Mouse (Mus musculus) ovary, postnatal 10 days (tissue): ENCODE results near the gene Ints1.

Experiments
- DNase-seq: peaks from one replicate; pipeline ENCODE4 v3.0.0; 2022; ENCODE audit warnings: low spot score

Ints1 gene

GRCm38 (mm10) chr5:139775216-139775926, at the start of gene Ints1:
TSS of gene Ints1 (minus strand) at chr5:139775674.
- peak; percentile 95 for DNase-seq

- DNase-seq, result no peak
These were observed 49.1 kb upstream of the Ints1 start for GRCm38 (mm10) chr5:139824531-139824930.

GRCm38 (mm10) chr5:139821466-139822459, 46.3 kb upstream of the Ints1 start:
- DNase-seq, result no peak

GRCm38 (mm10) chr5:139819538-139820181, 44.2 kb upstream of the Ints1 start, which contains the start of gene Tmem184a:
TSS of gene Tmem184a (minus strand) at chr5:139819917.
- no peak for DNase-seq

DNA sequence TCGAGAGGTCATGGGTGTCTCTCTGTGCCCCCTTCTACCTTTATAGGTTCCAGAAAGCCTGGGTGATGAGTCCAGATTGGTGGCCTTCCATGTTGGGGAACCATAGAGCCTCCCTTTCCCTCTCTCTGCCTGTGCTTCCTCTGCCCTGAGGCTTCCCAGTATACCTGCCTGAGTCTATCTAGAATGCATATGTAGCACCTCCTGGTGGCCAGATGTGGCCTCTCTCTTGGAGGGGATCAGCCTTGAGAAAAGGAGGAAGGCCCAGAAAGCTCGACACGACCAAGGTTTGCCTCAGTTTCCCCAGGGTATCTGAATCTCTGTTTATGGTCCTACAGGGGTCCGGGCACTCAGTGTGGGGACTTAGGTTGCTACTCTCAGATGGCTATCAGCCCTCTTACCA, 43.3 kb upstream of the Ints1 start:
- no peak for DNase-seq

DNA sequence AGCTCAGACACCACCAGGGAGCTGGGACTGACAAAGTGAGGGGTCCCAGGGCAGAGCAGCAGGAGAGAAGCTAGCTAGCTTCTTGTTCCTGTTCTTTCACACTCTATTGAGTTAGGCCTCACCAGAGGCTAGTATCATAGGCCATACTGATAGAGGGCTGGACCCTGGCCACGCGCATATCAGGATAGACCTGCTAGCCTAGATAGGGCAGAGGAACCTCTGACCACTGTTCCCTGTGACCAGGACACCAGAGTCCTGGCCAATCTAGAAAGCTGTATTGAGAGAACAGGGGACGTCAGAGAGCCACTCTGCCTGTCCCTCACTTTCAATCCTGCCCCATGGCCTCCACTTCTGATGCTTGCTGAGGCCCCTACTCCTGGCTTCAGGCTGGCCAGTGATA, 42.6 kb upstream of the Ints1 start:
- no peak for DNase-seq

GRCm38 (mm10) chr5:139817292-139817691, 41.8 kb upstream of the Ints1 start:
- DNase-seq, result no peak

GRCm38 (mm10) chr5:139816445-139816844, 41.0 kb upstream of the Ints1 start:
- no peak for DNase-seq

DNA sequence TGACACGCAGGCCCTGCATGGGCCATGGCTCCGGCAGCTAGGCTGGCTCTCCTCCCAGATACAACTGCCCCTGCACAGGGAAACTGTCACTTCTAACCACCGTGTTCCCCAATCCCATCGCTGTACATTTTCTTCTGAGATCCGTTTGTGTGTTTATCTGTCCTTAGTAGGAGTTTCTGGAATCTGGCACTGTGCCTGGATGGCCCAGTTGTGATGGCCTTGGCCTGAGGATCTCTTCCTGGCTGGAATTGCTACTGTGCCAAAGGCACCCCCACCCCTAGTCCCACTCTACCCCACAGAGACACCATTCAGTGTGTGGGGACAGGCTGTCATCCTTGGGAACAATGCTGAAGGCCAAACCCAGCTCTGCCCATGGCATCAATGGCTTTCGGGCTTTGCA, 40.5 kb upstream of the Ints1 start:
- DNase-seq, result no peak

GRCm38 (mm10) chr5:139813963-139814381, 38.5 kb upstream of the Ints1 start:
- no peak for DNase-seq

GRCm38 (mm10) chr5:139813126-139813490, 37.6 kb upstream of the Ints1 start:
- DNase-seq, result no peak

- no peak for DNase-seq
These were observed 37.1 kb upstream of the Ints1 start for GRCm38 (mm10) chr5:139812398-139813125.

- DNase-seq, result no peak
These were observed 36.4 kb upstream of the Ints1 start for GRCm38 (mm10) chr5:139811677-139812397.

DNA sequence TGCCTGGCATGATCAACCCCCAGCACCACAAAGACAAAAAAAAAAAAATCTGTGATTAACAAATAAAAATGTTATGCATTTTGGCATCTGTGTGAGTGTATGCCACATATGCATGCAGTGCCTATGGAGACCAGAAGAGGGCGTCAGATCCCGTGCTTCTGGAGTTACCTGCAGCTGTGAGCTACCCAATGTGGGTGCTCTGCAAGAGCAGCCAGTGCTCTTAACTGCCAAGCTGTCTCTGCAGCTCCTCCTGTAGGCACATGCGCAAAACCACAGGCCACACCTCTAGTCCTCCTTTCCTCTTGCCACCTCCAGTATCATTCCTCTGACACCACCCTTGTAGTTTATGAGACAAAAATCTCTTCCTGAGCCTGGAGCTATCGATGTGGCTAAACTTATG, 33.9 kb upstream of the Ints1 start:
- no peak for DNase-seq

DNA sequence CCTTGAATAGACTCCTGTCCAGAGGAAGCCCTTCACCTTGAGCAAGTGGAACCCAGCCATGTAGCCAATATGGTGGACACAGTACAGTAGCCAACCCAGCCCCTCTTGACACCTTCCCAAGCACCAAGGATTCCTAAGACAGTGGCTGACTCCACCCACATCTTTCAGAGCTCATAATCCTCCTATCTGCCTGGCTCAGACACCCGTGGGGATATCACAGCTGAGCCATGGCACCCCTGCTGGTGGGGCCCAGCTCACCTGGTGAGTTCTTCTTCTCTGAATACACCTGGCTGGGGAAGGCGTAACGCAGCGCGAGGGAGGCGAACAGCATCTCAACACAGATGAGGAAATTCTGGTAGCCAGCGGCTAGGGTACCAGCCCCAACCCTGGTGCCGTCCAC, 30.4 kb upstream of the Ints1 start:
- no peak for DNase-seq

- DNase-seq, result no peak
These were observed 29.2 kb upstream of the Ints1 start for GRCm38 (mm10) chr5:139804573-139805111.

DNA sequence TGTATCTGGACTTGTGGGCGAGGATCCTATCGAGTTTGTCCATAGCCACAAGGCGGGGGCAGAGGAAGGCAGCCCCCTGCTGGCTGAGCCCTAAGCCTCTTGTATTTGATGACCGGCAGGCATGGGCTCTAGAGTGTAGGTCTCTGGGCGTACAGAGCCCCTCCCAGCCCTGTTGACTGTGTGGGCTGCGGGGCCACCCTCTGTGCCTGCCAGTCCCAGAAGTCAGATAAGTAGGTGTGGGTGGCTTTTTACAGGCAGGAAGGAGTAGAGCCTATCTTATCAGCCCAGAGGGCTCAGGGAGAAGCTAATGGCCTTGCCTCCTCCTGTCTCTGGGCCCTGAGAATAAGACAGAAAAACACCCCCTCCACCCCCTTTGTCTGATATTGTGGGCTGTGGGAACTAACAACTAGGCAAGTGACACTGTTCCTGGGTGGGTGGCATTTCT, 28.7 kb upstream of the Ints1 start:
- DNase-seq, result no peak

GRCm38 (mm10) chr5:139803601-139804102, 28.2 kb upstream of the Ints1 start:
- DNase-seq, result no peak

- DNase-seq, result no peak
These were observed 27.7 kb upstream of the Ints1 start for GRCm38 (mm10) chr5:139803165-139803564.

DNA sequence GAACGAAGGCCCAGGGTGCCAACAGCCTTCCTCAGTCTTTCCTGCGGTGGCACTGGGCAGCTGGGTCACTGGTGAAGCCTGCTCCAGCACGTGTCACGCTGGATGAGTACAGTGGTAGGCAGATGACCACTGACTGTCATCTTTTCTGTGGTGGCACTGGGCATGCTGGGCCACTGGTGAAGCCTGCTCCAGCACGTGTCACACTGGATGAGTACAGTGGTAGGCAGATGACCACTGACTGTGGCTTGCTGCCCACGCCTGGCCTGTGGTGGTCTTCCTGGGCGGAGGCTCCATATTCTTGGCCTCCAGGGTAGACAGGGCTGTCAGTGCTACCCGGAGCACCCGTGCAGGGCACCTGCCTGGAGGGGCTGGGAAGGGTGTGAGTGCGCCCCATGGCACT, 26.4 kb upstream of the Ints1 start:
- no peak for DNase-seq

GRCm38 (mm10) chr5:139801231-139801630, 25.8 kb upstream of the Ints1 start:
- DNase-seq, result no peak
